Mouse (Mus musculus) G1E (cell line): ENCODE measurements at regions not wholly inside any gene's neighbourhood (a gene's known extent, or its start where the extent isn't known, plus 50 kb on each side); places are given as distances from the start of the nearest gene placed in this dataset.

Experiments used
- CTCF ChIP-seq: IDR thresholded peaks from 2 replicates; pipeline ENCODE4 v1.5.1; 2012; ENCODE audit warnings: low read depth, low read length, inconsistent platforms, mixed read lengths
- GATA1 ChIP-seq: IDR thresholded peaks from 2 replicates; pipeline ENCODE4 v1.6.1; 2012; ENCODE audit warnings: borderline replicate concordance, low read length, inconsistent platforms, mixed read lengths
- GATA2 ChIP-seq: IDR thresholded peaks from 2 replicates; pipeline ENCODE4 v1.6.1; 2012; ENCODE audit warnings: low read depth, low read length, inconsistent platforms, borderline replicate concordance
- POLR2AphosphoS5 ChIP-seq: IDR thresholded peaks from 2 replicates; pipeline ENCODE4 v1.6.1; 2012; ENCODE audit warnings: low read depth, low read length, inconsistent platforms; ENCODE audit not compliant: insufficient replicate concordance
- TAL1 ChIP-seq: conservative IDR thresholded peaks from 2 replicates; pipeline ENCODE4 v1.6.1; 2012; ENCODE audit warnings: low read depth, low read length, inconsistent platforms, mixed read lengths

GRCm38 (mm10) chr2:137706528-137706988, 549.8 kb upstream of the Btbd3 start:
- TF ChIP-seq CTCF (no peak), GATA1 (no peak), TAL1 (no peak), POLR2AphosphoS5 (no peak), GATA2 (no peak)
